Mouse (Mus musculus) heart, embryonic 10.5 days (tissue): ENCODE results near the gene Fev. TPM values are rescaled to one million over a fixed set of nuclear protein-coding genes. Genes with fewer than 3 reads are reported as not detected.

Experiments
- DNase-seq: peaks from one replicate; pipeline ENCODE4 v3.0.0-alpha.2; 2017; ENCODE audit warnings: low spot score
- H3K27ac ChIP-seq: fragments of 300-500 bp; sonication (generic); 2 replicates; pipeline ENCODE4 v1.5.1; 2016; ENCODE audit warnings: mild to moderate bottlenecking
- H3K27me3 ChIP-seq: fragments of 300-500 bp; sonication (generic); 2 replicates; pipeline ENCODE4 v1.6.1; 2016; ENCODE audit warnings: mild to moderate bottlenecking; ENCODE audit not compliant: poor library complexity, insufficient read depth, severe bottlenecking
- H3K36me3 ChIP-seq: fragments of 300-500 bp; sonication (generic); 2 replicates; pipeline ENCODE4 v1.6.1; 2016; ENCODE audit warnings: mild to moderate bottlenecking, moderate library complexity
- H3K4me1 ChIP-seq: fragments of 300-500 bp; sonication (generic); 2 replicates; pipeline ENCODE4 v1.6.1; 2016; ENCODE audit warnings: mild to moderate bottlenecking
- H3K4me3 ChIP-seq: fragments of 300-500 bp; sonication (generic); 2 replicates; pipeline ENCODE4 v1.5.1; 2016; ENCODE audit warnings: mild to moderate bottlenecking, moderate library complexity
- H3K9me3 ChIP-seq: fragments of 300-500 bp; sonication (generic); 2 replicates; pipeline ENCODE4 v1.6.1; 2016; ENCODE audit warnings: mild to moderate bottlenecking, moderate library complexity
- WGBS: fragments of 180-500 bp; shearing (Covaris S2); methylation state at CpG from one replicate; pipeline ENCODE4 v1.1.7; 2016; 5-methylcytosine and 5-hydroxymethylcytosine counted together
- polyA plus RNA-seq: library from polyadenylated mRNA; unstranded; fragments of >200 nt; fragmentation: Nextera tagmentation; extraction: Ambion mirVana; gene quantifications from 2 replicates; pipeline ENCODE4 v1.2.1, GENCODE M21; 2016

Gene Fev
- polyA plus RNA-seq, 1 experiment from 2014 or later = 1.4 TPM

DNA sequence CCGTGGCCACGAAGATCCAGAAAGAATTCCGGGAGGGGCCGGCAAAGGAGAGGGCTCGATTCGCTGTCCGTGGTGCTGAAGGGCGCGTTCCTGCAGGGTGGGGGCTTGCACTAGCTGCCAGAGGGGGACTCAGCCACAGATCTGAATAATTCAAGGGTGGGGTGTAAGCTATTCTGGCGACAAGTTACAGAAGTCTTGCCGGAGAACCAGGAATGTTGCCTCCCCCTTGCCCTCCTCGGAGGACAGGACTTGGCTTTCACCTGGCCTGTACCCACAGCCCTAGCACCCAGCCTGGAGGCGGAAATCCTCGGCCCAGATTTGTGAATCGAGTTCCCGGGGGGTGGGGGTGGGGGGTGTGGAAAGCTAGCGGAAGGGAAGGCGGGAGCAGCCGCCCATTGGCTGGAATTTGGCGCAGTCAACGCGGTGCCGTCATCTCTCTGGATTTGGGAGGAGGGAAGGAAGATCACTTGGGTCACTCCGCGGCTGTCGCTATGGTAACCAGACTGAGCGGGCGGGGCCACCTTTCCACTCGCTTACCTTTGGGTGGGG is 27.0 kb downstream of the Fev start:
- Histone ChIP-seq H3K36me3 (no peaks in the 10 kb centered on the region), H3K4me1 (peaks cover 28% of the 10 kb centered on the region), H3K4me3 (peak overlapping the region; percentile 40), H3K27me3 (peaks cover 79% of the 10 kb centered on the region), H3K27ac (no peak overlapping the region), H3K9me3 (no peaks in the 10 kb centered on the region)
- WGBS = 1% methylated on average over 29 of the region's 29 CpGs
- peak; percentile 80 for DNase-seq

GRCm38 (mm10) chr1:74857677-74858076 is 27.5 kb downstream of the Fev start:
- H3K4me3 ChIP-seq = peak overlapping the region; percentile 40; the same call in 1 of the 2 replicates
- no peaks in the 10 kb centered on the region for H3K9me3 ChIP-seq
- no peak overlapping the region for H3K27ac ChIP-seq
- peaks cover 84% of the 10 kb centered on the region for H3K27me3 ChIP-seq
- H3K36me3 ChIP-seq = no peaks in the 10 kb centered on the region
- peaks cover 28% of the 10 kb centered on the region for H3K4me1 ChIP-seq
- 15% methylated on average over 4 of the region's 4 CpGs for WGBS
- DNase-seq = no peak

DNA sequence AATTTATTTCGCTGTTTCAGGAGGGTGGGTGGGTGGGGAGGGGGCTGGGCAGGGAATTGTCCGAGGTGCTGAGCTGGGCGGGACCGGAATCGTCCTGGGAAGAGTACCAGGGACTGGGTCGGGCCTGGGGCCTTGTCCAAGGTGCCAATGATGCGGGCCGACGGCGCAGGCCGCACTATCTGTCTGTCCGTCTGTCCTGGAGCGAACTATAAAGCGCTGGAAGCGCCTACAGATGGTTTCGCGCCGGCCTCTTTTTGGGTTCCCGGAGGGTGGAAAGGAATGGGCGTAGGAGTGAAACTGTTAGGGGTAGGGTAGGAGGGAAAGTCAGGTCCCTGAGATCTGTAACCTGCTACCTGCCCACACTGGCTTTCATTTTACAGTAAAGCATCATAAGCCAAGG is 28.0 kb downstream of the Fev start:
- DNase-seq = no peak
- Histone ChIP-seq H3K4me3 (0 out of 2 replicates have a peak overlapping the region, but pooled peaks have one; percentile 40), H3K4me1 (peaks cover 28% of the 10 kb centered on the region)

DNA sequence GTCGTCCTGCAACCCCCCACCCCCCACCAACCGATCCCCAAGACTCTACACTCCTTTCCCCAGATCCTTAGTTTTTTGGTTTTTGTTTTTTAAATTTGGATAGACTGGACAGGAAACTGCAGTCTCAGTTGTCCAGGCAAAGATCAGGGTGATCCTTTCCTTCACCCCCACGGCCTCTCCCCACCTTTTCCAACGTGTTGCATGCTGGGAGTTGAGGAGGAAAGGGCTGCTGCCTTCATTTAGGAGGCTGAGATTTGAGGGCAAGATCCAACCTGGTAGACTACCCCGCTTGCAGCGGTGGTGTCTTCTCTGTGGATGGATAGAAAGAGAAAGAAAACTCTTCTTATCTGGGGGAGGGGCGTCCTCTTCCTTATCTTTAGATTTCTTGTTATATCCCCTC is 28.4 kb downstream of the Fev start:
- 2% methylated on average over 7 of the region's 7 CpGs for WGBS
- no peaks in the 10 kb centered on the region for H3K9me3 ChIP-seq
- no peaks in the 10 kb centered on the region for H3K36me3 ChIP-seq
- H3K27ac ChIP-seq = no peak overlapping the region
- DNase-seq = no peak
- H3K4me3 ChIP-seq = no peak overlapping the region
- peaks cover 28% of the 10 kb centered on the region for H3K4me1 ChIP-seq
- H3K27me3 ChIP-seq = peaks cover 93% of the 10 kb centered on the region

More for the DNA sequence above, 28.0 kb downstream of the Fev start:
- no peaks in the 10 kb centered on the region for H3K36me3 ChIP-seq
- no peaks in the 10 kb centered on the region for H3K9me3 ChIP-seq
- WGBS = 3% methylated on average over 20 of the region's 20 CpGs
- peaks cover 89% of the 10 kb centered on the region for H3K27me3 ChIP-seq
- H3K27ac ChIP-seq = no peak overlapping the region

DNA sequence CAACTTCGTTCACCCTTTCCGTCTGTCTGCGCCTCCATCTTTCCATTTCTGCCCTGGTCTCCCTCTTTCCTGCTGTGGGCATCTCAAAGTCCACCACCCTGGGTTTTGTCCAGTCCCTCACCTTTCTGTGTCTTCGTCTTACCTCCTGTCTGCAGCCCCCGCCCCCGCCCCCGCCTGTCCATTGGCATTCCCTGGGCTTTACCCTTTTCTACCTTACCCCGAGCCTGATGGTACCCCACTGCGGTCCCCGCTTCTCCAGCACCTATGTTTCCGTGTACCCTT is 28.8 kb downstream of the Fev start:
- WGBS = 2% methylated on average over 11 of the region's 11 CpGs
- DNase-seq = no peak
- Histone ChIP-seq H3K4me3 (peak overlapping the region; percentile 70), H3K9me3 (no peaks in the 10 kb centered on the region), H3K27ac (no peak overlapping the region), H3K4me1 (peaks cover 28% of the 10 kb centered on the region), H3K27me3 (peaks cover 97% of the 10 kb centered on the region), H3K36me3 (no peaks in the 10 kb centered on the region)

GRCm38 (mm10) chr1:74855651-74856438 is 29.4 kb downstream of the Fev start:
- Histone ChIP-seq H3K27me3 (peaks cover 100% of the 10 kb centered on the region), H3K36me3 (no peaks in the 10 kb centered on the region), H3K9me3 (no peaks in the 10 kb centered on the region), H3K4me1 (peaks cover 28% of the 10 kb centered on the region), H3K4me3 (peak overlapping the region; percentile 70), H3K27ac (no peak overlapping the region)
- WGBS = under 1% methylated on average over 74 of the region's 74 CpGs
- DNase-seq = no peak

- under 1% methylated on average over 48 of the region's 48 CpGs for WGBS
- no peak for DNase-seq
- peaks cover 28% of the 10 kb centered on the region for H3K4me1 ChIP-seq
- H3K4me3 ChIP-seq = peak overlapping the region; percentile 70
- H3K9me3 ChIP-seq = no peaks in the 10 kb centered on the region
- H3K27ac ChIP-seq = peak overlapping the region; percentile 59; the same call in 1 of the 2 replicates
- H3K27me3 ChIP-seq = peaks cover 100% of the 10 kb centered on the region
- H3K36me3 ChIP-seq = no peaks in the 10 kb centered on the region
Observed at GRCm38 (mm10) chr1:74855156-74855555, 30.1 kb downstream of the Fev start.

DNA sequence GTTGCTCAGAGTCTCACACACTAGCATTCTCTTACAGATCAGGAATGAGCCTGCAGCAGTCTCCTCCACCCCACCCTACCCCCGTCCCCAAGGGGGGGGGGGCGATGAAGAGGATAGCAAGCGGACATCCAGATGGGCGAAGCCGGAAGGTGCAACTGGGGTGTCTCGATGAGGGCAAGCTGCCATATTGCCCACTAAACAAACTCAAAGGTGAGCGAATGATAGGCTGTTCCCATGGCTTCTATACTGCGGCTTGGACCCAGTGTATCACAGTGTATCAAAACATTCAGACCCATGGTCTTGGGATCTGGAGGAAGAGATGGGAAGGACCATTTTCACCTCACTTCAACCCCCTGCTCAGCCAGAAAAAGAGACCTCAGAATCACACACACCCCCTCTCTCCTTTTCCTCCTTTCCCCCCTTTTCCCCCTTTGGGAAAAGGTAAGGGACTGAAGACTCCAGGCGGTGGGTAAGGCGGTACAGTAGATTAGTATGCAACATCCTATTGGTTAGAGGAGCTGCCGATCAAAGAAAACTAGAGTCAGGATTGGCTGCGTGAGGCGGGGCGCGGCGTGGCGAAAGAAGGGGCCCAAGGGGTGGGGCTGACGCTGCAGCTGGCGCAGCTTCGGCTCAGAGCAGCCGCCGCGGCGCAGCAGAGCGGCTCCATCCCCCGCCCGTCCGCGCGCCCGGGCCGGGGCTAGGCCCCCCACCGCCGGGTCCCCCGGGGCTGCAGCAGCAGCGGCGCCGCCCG is 30.7 kb downstream of the Fev start, which contains the start of gene Cdk5r2:
TSS of gene Cdk5r2 (plus strand) at position 629 of the 751 bp plus-strand sequence.
- peak; percentile 85 for DNase-seq
- H3K9me3 ChIP-seq = no peaks in the 10 kb centered on the region
- H3K4me3 ChIP-seq = peak within 1 kb of the TSS; percentile 70
- WGBS = 2% methylated on average over 39 of the region's 39 CpGs
- peaks cover 28% of the 10 kb centered on the region for H3K4me1 ChIP-seq
- peak within 1 kb of the TSS; percentile 59; the same call in 1 of the 2 replicates for H3K27ac ChIP-seq
- H3K27me3 ChIP-seq = peaks cover 100% of the 10 kb centered on the region
- H3K36me3 ChIP-seq = no peaks in the 10 kb centered on the region

- DNase-seq = no peak
- 17% methylated on average over 6 of the region's 6 CpGs for WGBS
- H3K27me3 ChIP-seq = peaks cover 83% of the 10 kb centered on the region
Observed at GRCm38 (mm10) chr1:74851001-74851775, 34.0 kb downstream of the Fev start.

DNA sequence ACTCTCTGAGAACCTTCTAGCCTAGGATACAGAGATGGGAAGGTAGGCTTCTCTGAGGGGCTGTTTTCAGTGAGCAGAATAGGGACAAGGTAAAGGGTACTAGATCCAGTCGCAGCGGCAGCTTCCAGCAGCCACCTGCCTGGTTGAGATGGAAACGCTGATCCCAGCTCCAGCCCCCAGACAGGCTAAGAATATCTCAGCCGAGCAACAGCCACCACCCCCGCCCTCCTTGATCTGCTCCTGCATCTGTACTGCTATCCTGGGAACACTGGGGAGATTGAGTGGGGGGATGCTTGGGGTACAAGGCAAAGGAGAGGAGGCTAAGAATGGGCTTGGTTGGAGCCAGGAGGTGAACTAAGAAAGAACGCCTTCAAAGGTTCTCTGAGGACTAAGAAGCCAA is 35.0 kb downstream of the Fev start:
- no peak overlapping the region for H3K27ac ChIP-seq
- no peaks in the 10 kb centered on the region for H3K9me3 ChIP-seq
- WGBS = 12% methylated on average over 6 of the region's 6 CpGs
- no peak overlapping the region for H3K4me3 ChIP-seq
- H3K4me1 ChIP-seq = peaks cover 6% of the 10 kb centered on the region
- peaks cover 76% of the 10 kb centered on the region for H3K27me3 ChIP-seq
- DNase-seq = no peak
- no peaks in the 10 kb centered on the region for H3K36me3 ChIP-seq

More at GRCm38 (mm10) chr1:74851001-74851775, 34.0 kb downstream of the Fev start:
- no peak overlapping the region for H3K4me3 ChIP-seq
- no peaks in the 10 kb centered on the region for H3K36me3 ChIP-seq
- peaks cover 16% of the 10 kb centered on the region for H3K4me1 ChIP-seq
- H3K9me3 ChIP-seq = no peaks in the 10 kb centered on the region
- no peak overlapping the region for H3K27ac ChIP-seq

DNA sequence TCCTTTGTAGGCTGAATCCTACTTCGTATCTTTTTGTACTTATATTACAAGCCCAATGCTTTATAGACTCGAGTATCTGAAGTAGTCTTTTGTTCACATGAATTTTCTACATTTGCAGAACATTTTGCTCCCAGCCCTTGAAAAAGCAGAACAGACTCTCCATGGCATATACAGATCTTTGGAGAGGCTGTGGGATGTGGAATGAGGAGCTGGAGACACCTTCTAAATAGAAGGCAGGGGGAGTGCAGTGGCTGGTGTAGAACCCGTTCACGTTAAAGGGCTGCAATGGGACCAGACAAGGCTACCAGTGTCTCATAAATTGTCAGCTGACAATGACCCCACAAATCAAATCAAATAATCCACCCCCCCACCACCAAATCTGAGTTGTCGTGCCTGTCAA is 36.3 kb downstream of the Fev start:
- H3K36me3 ChIP-seq = no peaks in the 10 kb centered on the region
- no peak for DNase-seq
- H3K27me3 ChIP-seq = peaks cover 63% of the 10 kb centered on the region
- H3K4me1 ChIP-seq = no peaks in the 10 kb centered on the region
- H3K4me3 ChIP-seq = no peak overlapping the region
- no peaks in the 10 kb centered on the region for H3K9me3 ChIP-seq
- 62% methylated on average over 5 of the region's 5 CpGs for WGBS
- no peak overlapping the region for H3K27ac ChIP-seq

DNA sequence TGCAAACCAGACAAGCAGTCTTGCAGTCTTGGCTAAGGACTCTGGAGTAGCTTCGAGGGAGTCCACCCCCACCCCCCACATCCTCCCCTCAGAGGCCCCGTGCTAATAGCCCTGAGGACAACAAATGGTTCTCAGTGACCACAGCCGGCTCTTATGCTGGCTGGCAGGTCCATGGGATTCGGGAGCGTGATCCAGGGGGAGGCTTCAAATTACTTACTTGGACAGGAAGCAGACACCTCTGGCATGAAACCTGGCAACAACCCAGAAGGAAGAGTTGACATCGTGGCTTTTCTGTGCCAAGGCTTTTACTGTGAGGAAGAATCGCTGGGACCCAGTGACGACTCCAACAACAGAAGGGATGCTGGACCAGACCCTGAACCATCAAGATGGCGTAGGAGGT is 38.9 kb downstream of the Fev start:
- DNase-seq = no peak
- no peaks in the 10 kb centered on the region for H3K36me3 ChIP-seq
- WGBS = 28% methylated on average over 9 of the region's 9 CpGs
- H3K27ac ChIP-seq = no peak overlapping the region
- H3K9me3 ChIP-seq = no peaks in the 10 kb centered on the region
- no peaks in the 10 kb centered on the region for H3K4me1 ChIP-seq
- peaks cover 40% of the 10 kb centered on the region for H3K27me3 ChIP-seq
- no peak overlapping the region for H3K4me3 ChIP-seq
